Mouse (Mus musculus) ES-E14 (cell line): ENCODE data around the gene Tas2r118. TPM values are rescaled to one million over a fixed set of nuclear protein-coding genes. Genes with fewer than 3 reads are reported as not detected.

Source experiments
- DNase-seq: peaks from one replicate; pipeline ENCODE4 v3.0.0-alpha.2; 2013; ENCODE audit warnings: low read depth, low spot score
- H3K27ac ChIP-seq: 2 replicates; pipeline ENCODE4 v1.5.1; 2012; ENCODE audit warnings: low read depth, mild to moderate bottlenecking, low read length, moderate library complexity, mixed read lengths; ENCODE audit not compliant: poor library complexity, insufficient read depth, severe bottlenecking
- H3K36me3 ChIP-seq: 2 replicates; pipeline ENCODE4 v1.6.1; 2012; ENCODE audit warnings: mild to moderate bottlenecking, low read length, moderate library complexity, mixed read lengths; ENCODE audit not compliant: control insufficient read depth, poor library complexity, insufficient read depth, severe bottlenecking
- H3K4me1 ChIP-seq, 2 experiments: fragments of 150-350 bp in 1 of 2; sonication (generic) in 1 of 2; 2 replicates each; pipeline ENCODE4 v1.6.1; 2012; ENCODE audit warnings: low read length in 2 of 2, mild to moderate bottlenecking in 1 of 2, mixed read lengths in 1 of 2; ENCODE audit not compliant: control insufficient read depth in 2 of 2, insufficient read depth in 2 of 2, poor library complexity in 1 of 2
- H3K4me3 ChIP-seq, 2 experiments: fragments of 150-350 bp in 1 of 2; sonication (generic) in 1 of 2; 2 replicates each; pipeline ENCODE4 v1.5.1; 2012; ENCODE audit warnings: low read length in 2 of 2, low read depth in 1 of 2, mild to moderate bottlenecking in 1 of 2, mixed read lengths in 1 of 2; ENCODE audit not compliant: insufficient read depth in 1 of 2, poor library complexity in 1 of 2, severe bottlenecking in 1 of 2
- H3K9ac ChIP-seq: 2 replicates; pipeline ENCODE4 v1.6.1; 2012; ENCODE audit warnings: low read depth, mild to moderate bottlenecking, low read length, mixed read lengths; ENCODE audit not compliant: poor library complexity, insufficient read depth, severe bottlenecking
- H3K9me3 ChIP-seq: fragments of 150-350 bp; sonication (generic); 2 replicates; pipeline ENCODE4 v1.6.1; 2012; ENCODE audit warnings: low read depth, mild to moderate bottlenecking, low read length; ENCODE audit not compliant: control insufficient read depth, insufficient read depth
- CHD2 ChIP-seq: IDR thresholded peaks from 2 replicates; pipeline ENCODE4 v1.6.1; 2014; ENCODE audit warnings: mild to moderate bottlenecking, low read depth, low read length, inconsistent platforms
- HCFC1 ChIP-seq: IDR thresholded peaks from 2 replicates; pipeline ENCODE4 v1.6.1; 2012; ENCODE audit warnings: low read length, inconsistent platforms, borderline replicate concordance; ENCODE audit not compliant: insufficient read depth
- MAFK ChIP-seq: IDR thresholded peaks from 2 replicates; pipeline ENCODE4 v1.6.1; 2014; ENCODE audit warnings: mild to moderate bottlenecking, low read depth, low read length, inconsistent platforms; ENCODE audit not compliant: insufficient read depth
- ZC3H11A ChIP-seq: IDR thresholded peaks from 2 replicates; pipeline ENCODE4 v1.6.1; 2012; ENCODE audit warnings: low read depth, mild to moderate bottlenecking, inconsistent platforms, low read length, borderline replicate concordance
- ZNF384 ChIP-seq: IDR thresholded peaks from 2 replicates; pipeline ENCODE4 v1.6.1; 2012; ENCODE audit warnings: low read depth, low read length, inconsistent platforms
- in situ Hi-C, 2 experiments: fragments of 600-800 bp; cut with MboI; formaldehyde crosslinking; loops; one replicate each; pipeline ENCODE4 v1.15.1; 2025; ENCODE audit warnings: low sequenced_read_pairs in 2 of 2, inconsistent platforms in 1 of 2; ENCODE audit not compliant: unreplicated experiment in 2 of 2
- total RNA-seq: library from RNA; depleted of rRNA; stranded (reverse); fragments of 300-350 nt; gene quantifications from 2 replicates; pipeline ENCODE4 v1.2.3, GENCODE M21; 2012; rRNA removed

Gene Tas2r118
- total RNA-seq, 1 experiment = not detected

DNA sequence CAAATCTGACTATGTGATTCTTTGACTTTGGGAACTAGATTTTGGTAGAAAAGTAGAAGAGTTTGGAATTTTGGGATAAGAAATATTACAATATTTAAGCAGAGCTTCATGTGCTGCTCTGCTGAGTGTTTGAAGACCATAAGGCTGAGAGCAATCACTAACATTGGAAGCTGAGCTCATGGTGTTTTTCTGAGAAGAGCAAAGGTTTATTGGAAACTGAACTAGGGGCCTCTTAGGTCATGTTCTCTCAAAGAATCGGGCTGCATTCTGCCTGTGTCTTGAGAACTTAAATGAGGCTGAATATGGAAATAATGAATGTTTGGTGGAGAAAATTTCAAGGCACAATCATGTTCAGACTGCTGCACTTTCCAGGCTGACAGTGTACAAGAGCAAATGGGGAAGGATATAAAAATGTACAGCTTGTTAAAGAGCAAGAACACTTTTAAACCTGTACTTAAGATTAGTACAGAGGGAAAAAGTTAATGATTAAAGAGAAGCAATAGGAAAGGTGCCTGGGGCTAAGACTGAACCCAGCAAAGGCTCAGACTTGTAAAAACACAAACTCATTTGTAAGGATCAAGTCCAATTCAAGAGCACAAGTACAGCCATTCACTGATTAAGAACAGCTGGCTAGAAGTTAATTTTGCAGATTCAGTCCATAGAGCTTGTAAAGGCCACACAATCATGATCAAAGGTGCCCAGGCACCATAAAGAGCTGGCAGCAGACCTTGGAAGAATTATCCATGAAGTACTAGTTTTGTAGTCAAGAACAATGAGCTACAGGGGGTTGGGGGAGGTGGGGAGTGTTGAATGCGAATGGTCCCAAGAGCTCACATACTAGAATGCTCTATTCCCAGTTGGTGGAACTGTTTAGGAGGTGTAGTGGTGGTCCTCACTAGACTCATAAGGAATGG lies 31.0 kb downstream of the Tas2r118 start:
- Histone ChIP-seq H3K9me3 (no peaks in the 10 kb centered on the region), H3K36me3 (no peaks in the 10 kb centered on the region), H3K4me1 (no peaks in the 10 kb centered on the region), H3K9ac (no peak overlapping the region), H3K27ac (no peak overlapping the region), H3K4me3 (no peak overlapping the region)
- DNase-seq = no peak
- TF ChIP-seq MAFK (no peak), ZNF384 (no peak), CHD2 (no peak), HCFC1 (no peak), ZC3H11A (no peak)
- in situ Hi-C loops = no loop called here

DNA sequence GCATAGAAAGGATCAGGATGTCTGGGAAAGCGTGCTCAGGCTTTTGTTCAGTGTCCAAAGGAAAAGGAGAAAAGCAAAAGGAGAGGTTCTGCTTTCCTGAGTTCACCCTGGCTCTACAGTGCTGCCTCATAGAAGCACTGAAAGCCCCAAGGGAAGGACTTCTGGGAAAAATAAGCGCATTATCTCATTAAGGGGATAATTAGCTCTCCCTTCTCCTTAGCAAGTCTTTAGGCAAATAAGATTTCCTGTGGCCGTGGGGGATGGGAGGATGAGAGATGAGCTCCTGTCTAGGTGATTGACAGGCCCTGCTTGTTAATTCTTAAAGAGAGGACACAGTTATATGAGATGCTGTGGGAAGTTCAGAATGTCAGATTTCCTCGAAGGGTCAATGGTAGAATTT lies 33.4 kb downstream of the Tas2r118 start:
- no peak overlapping the region for H3K27ac ChIP-seq
- no peak overlapping the region for H3K4me3 ChIP-seq
- H3K9ac ChIP-seq = no peak overlapping the region
- H3K9me3 ChIP-seq = no peaks in the 10 kb centered on the region
- TF ChIP-seq ZC3H11A (no peak), ZNF384 (no peak), HCFC1 (no peak), CHD2 (no peak), MAFK (no peak)
- H3K4me1 ChIP-seq = no peaks in the 10 kb centered on the region
- in situ Hi-C loops = no loop called here
- no peak for DNase-seq
- no peaks in the 10 kb centered on the region for H3K36me3 ChIP-seq

DNA sequence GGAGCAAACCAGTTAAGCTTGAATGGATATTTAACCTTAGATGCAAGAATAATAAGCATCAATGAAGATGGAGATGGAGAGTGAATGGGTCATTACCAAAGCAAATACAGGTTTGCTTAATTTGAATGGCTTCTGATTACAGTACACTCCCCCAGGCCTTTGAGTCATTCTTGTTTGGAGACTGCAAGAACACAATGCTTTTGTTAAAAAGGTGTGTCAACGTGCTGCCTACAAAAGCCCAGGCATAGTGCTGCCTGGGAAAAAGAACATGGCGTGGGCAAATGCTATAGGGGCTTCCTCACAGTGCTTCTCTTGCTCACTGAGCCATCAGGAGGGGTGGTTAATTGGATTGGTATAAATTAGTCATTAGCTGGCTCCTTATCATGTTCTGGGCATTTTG lies 46.1 kb downstream of the Tas2r118 start:
- no peaks in the 10 kb centered on the region for H3K9me3 ChIP-seq
- in situ Hi-C loops = no loop called here

More for the DNA sequence above, 46.1 kb downstream of the Tas2r118 start:
- no peak for TF ChIP-seq MAFK
- TF ChIP-seq CHD2 = no peak
- no peak for TF ChIP-seq ZNF384
- TF ChIP-seq HCFC1 = no peak
- Histone ChIP-seq H3K4me1 (peaks cover 0 to 2% of the 10 kb centered on the region in 2 experiments; a peak in 1 of 4 replicates), H3K36me3 (no peaks in the 10 kb centered on the region), H3K27ac (no peak overlapping the region), H3K4me3 (no peak overlapping the region), H3K9ac (no peak overlapping the region)
- peak; percentile 43 for DNase-seq

Other genes with a start within 250 kb of the Tas2r118 start
- gene Cadps2, start 130.6 kb downstream of the Tas2r118 start, total RNA-seq = 0.36 and 0.53 TPM in 2 replicates
- 0.09 and 0.11 TPM in 2 replicates for gene Slc13a1, start 198.0 kb upstream of the Tas2r118 start, total RNA-seq